ENCODE assay signal across 7 mouse cellular contexts in the genomic region with DNA sequence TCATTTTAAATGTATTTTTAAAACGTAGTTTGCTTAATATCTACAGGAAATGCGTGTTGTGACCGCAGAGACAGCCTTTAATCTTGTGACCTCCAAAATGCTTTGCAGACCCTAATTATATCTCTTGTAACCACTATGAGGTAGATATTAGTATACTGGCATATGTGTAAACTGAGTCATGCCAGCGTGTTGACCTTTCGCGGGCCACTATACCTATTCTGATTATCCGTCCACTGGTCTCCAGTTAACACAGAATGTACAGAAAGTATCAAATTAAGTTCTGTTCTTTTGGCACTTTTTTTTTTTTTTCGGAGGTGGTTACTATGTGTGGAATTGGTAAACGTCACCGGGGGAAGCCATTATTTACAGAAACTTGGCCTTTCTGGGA. TPM values are rescaled to one million over a fixed set of nuclear protein-coding genes. Genes with fewer than 3 reads are reported as not detected.
A peak's percentile ranks its signal among the peaks of the same experiment; 100 is the strongest.
DNase-seq lines count a peak whose midpoint lies in the region; ATAC-seq and TF ChIP-seq lines count a peak whose summit lies in the region.

No protein-coding gene starts in this region.

- TF ChIP-seq CTCF in lung, postnatal 0 days (IDR thresholded peaks at IDR 0.05), result no peak
- TF ChIP-seq CTCF in embryonic fibroblast, embryonic 13.5 days (IDR thresholded peaks at IDR 0.05; ENCODE audit: borderline replicate concordance, insufficient read depth, low read length), result no peak

- peak overlapping the region; percentile 98 for H3K4me3 ChIP-seq in lung, postnatal 0 days (ENCODE audit: low read depth, low read length)
- peak overlapping the region; percentile 95 for H3K4me3 ChIP-seq in embryonic fibroblast, embryonic 13.5 days (ENCODE audit: insufficient read depth, low read length)
- H3K4me3 ChIP-seq in limb, embryonic 14.5 days (replicated peaks; ENCODE audit: low read length), result peak overlapping the region; percentile 80
- H3K4me3 ChIP-seq in stomach, embryonic 16.5 days (replicated peaks; ENCODE audit: low read length), result peak overlapping the region; percentile 73

- WGBS in lung, postnatal 0 days, result 8% methylated on average over 10 of the region's 10 CpGs
- WGBS in limb, embryonic 14.5 days, result 17% methylated on average over 10 of the region's 10 CpGs
- WGBS in stomach, embryonic 16.5 days, result 7% methylated on average over 10 of the region's 10 CpGs

- no peak for ATAC-seq in lung, postnatal 0 days
- no peak for ATAC-seq in limb, embryonic 14.5 days (ENCODE audit: low FRiP score, low read depth)
- no peak for ATAC-seq in stomach, embryonic 16.5 days (ENCODE audit: insufficient read depth, low FRiP score)

- DNase-seq in lung, postnatal 0 days (ENCODE audit: low spot score), result peak; percentile 17
- no peak for DNase-seq in lung, postnatal 25 days (ENCODE audit: low spot score)
- DNase-seq in limb, embryonic 14.5 days (ENCODE audit: low spot score), result no peak
- DNase-seq in urinary bladder, postnatal 10 days (ENCODE audit: low spot score), result no peak
- no peak for DNase-seq in layer of hippocampus, adult 9-10 months (ENCODE audit: low spot score)

- TF ChIP-seq EP300 in lung, postnatal 0 days (IDR thresholded peaks at IDR 0.05), result no peak

- no peak for TF ChIP-seq POLR2A in embryonic fibroblast, embryonic 13.5 days (IDR thresholded peaks at IDR 0.05; ENCODE audit: low read depth, low read length)
- no peak for TF ChIP-seq POLR2A in limb, embryonic 14.5 days (IDR thresholded peaks at IDR 0.05; ENCODE audit: borderline replicate concordance, extremely low read depth, insufficient read depth, insufficient read length)

- H3K4me1 ChIP-seq in lung, postnatal 0 days (ENCODE audit: insufficient read depth, low read depth, low read length), result peaks cover 5% of the 10 kb centered on the region; the same call in 1 of the 2 replicates
- H3K4me1 ChIP-seq in embryonic fibroblast, embryonic 13.5 days (ENCODE audit: control insufficient read depth, insufficient read depth, low read length), result no peaks in the 10 kb centered on the region; the same call in 1 of the 2 replicates
- H3K4me1 ChIP-seq in limb, embryonic 14.5 days (ENCODE audit: control insufficient read depth, insufficient read depth, low read length), result peaks cover 12% of the 10 kb centered on the region
- H3K4me1 ChIP-seq in stomach, embryonic 16.5 days (ENCODE audit: control insufficient read depth, insufficient read depth, low read length), result peaks cover 3% of the 10 kb centered on the region; the same call in 1 of the 2 replicates

- peak overlapping the region; percentile 85; the same call in 1 of the 2 replicates for H3K27ac ChIP-seq in lung, postnatal 0 days (ENCODE audit: low read length)
- H3K27ac ChIP-seq in embryonic fibroblast, embryonic 13.5 days (ENCODE audit: insufficient read depth, low read length), result no peak overlapping the region
- H3K27ac ChIP-seq in limb, embryonic 14.5 days (replicated peaks; ENCODE audit: low read depth, low read length), result no peak overlapping the region
- no peak overlapping the region for H3K27ac ChIP-seq in stomach, embryonic 16.5 days (ENCODE audit: low read length)

- no peaks in the 10 kb centered on the region for H3K27me3 ChIP-seq in lung, postnatal 0 days (replicated peaks; ENCODE audit: insufficient read depth, low read length)
- H3K27me3 ChIP-seq in limb, embryonic 14.5 days (ENCODE audit: control insufficient read depth, insufficient read depth, low read length), result no peaks in the 10 kb centered on the region
- H3K27me3 ChIP-seq in stomach, embryonic 16.5 days (ENCODE audit: control insufficient read depth, insufficient read depth, low read length), result no peaks in the 10 kb centered on the region

- H3K9me3 ChIP-seq in lung, postnatal 0 days (ENCODE audit: low read length), result no peaks in the 10 kb centered on the region
- no peaks in the 10 kb centered on the region for H3K9me3 ChIP-seq in limb, embryonic 14.5 days (ENCODE audit: control insufficient read depth, low read length)
- no peaks in the 10 kb centered on the region for H3K9me3 ChIP-seq in stomach, embryonic 16.5 days (replicated peaks; ENCODE audit: control insufficient read depth, low read length)

- H3K9ac ChIP-seq in lung, postnatal 0 days (replicated peaks; ENCODE audit: low read depth), result peak overlapping the region; percentile 95
- peak overlapping the region; percentile 93 for H3K9ac ChIP-seq in limb, embryonic 14.5 days (ENCODE audit: low read depth, low read length, severe bottlenecking)
- peak overlapping the region; percentile 98 for H3K9ac ChIP-seq in stomach, embryonic 16.5 days (ENCODE audit: low read length)

- no peaks in the 10 kb centered on the region for H3K36me3 ChIP-seq in lung, postnatal 0 days (ENCODE audit: insufficient read depth, low read length)
- H3K36me3 ChIP-seq in limb, embryonic 14.5 days (ENCODE audit: control insufficient read depth, insufficient read depth, low read length), result no peaks in the 10 kb centered on the region; the same call in 1 of the 2 replicates
- H3K36me3 ChIP-seq in stomach, embryonic 16.5 days (ENCODE audit: control insufficient read depth, insufficient read depth, low read length), result no peaks in the 10 kb centered on the region

- H3K4me2 ChIP-seq in lung, postnatal 0 days (replicated peaks; ENCODE audit: low read depth, low read length), result peak overlapping the region; percentile 83
- peak overlapping the region; percentile 83 for H3K4me2 ChIP-seq in limb, embryonic 14.5 days (replicated peaks; ENCODE audit: low read depth, low read length, severe bottlenecking)
- peak overlapping the region; percentile 80 for H3K4me2 ChIP-seq in stomach, embryonic 16.5 days (ENCODE audit: low read depth, low read length)

RNA-seq across cellular contexts. Expression of a gene that starts 0.9 kb away (rescaled TPM):
- polyA plus RNA-seq in lung, postnatal 0 days (2015; fragmentation: Nextera tagmentation; extraction: Ambion mirVana), result 79.6 and 80.0 TPM in 2 replicates
- polyA plus RNA-seq in embryonic fibroblast, embryonic 13.5 days (2011; ENCODE audit: insufficient read length, low read depth, missing spikeins), result 35.2 and 36.0 TPM in 2 replicates
- polyA plus RNA-seq in limb, embryonic 14.5 days (2012; rRNA removed), result 49.6 and 57.1 TPM in 2 replicates
- 75.1 and 77.2 TPM in 2 replicates for polyA plus RNA-seq in limb, embryonic 14.5 days (2014; fragmentation: Nextera tagmentation; extraction: Ambion mirVana)
- 69.9 and 71.2 TPM in 2 replicates for polyA plus RNA-seq in stomach, embryonic 16.5 days (2015; fragmentation: Nextera tagmentation; extraction: Ambion mirVana)
